Mouse (Mus musculus) bone marrow, adult 2 months (tissue): Measurements from ENCODE around the gene Erbb2.

Source experiments
- CTCF ChIP-seq: fragments of 200-500 bp; IDR thresholded peaks from 2 replicates; pipeline ENCODE4 v1.5.1; 2011; ENCODE audit warnings: low read length, control low read depth; ENCODE audit not compliant: control insufficient read depth, insufficient read depth
- POLR2A ChIP-seq: fragments of 200-500 bp; IDR thresholded peaks from 2 replicates; pipeline ENCODE4 v1.6.1; 2011; ENCODE audit warnings: low read depth, mild to moderate bottlenecking, control low read depth, low read length, borderline replicate concordance; ENCODE audit not compliant: control insufficient read depth

DNA sequence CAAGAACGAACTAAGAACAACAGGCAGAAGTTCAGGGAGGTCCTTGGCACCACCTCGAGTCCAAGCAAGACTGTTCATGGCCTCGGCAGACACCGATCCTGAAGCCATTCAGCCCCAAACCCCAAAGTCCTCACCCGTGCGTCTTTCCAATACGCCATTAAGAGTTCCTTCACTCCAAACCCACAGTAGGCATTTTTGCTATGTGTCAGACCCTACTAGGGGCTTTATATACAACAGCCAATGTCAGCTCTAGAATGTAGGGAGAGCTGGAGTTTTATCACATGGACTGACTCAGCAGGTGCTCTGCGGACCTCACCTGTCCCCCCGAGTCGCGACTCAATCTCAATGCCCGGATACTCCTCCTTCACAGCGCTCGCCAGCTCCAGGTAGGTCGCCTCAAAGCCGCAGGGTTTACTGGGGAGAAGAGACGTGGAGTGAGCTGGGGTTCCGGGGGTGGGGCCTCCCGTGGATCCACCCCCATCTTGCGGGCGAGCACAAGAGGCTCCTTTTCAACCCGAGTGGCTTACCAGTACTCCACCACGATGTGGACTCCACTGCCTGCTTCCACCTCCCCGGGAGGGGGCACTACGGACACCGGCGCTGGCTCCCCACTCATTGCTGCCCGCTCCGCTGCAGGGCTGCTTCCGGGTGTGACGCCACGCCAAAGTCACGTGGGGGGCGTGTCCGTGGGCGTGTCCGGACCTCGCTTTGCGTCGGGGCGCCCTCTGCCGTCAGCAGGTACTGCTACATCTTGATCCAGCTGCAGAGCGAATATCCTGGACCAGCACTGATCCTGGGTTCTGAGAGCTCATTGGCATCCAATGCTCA is 26.3 kb downstream of the Erbb2 start, which contains the start of gene Mien1:
- TF ChIP-seq POLR2A (peak; percentile 44; the same call in 1 of the 2 replicates), CTCF (peak; percentile 92)
